Mouse (Mus musculus): Measurements from ENCODE around the gene Actrt2. TPM values are rescaled to one million over a fixed set of nuclear protein-coding genes. Genes with fewer than 3 reads are reported as not detected.
A peak's percentile ranks its signal among the peaks of the same experiment; 100 is the strongest.

The Actrt2 gene
- polyA plus RNA-seq, 1 experiment from 2014 or later = not detected

DNA sequence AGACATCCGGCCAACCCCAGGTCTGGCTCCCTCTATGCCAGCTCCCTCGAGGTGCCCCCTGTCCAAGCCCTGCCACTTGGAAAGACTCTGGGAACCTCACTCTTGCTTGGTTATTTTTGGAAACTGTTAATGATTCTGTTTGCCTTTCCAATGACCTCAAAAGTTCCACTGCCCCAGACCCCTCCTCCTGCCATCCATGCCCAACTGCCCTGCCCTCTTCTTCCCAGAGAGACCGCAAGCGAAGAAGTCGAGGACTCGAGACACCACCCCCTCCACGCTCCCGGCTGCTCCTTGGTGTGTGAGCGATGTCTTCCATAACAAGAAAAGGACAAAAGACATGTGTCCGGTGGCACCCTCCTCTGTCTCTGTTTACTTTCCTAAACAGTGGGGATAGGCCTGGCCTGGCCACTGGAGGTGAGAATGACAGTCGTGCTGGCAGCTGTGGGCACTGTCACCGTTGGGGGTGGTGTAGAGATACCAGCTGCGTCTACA, 33.3 kb upstream of the Actrt2 start:
- no peak for DNase-seq (ENCODE audit: low spot score)
- no peak for ATAC-seq (replicated peaks; ENCODE audit: low FRiP score, low read depth)
- 81% methylated on average over 13 of the region's 13 CpGs for WGBS

DNA sequence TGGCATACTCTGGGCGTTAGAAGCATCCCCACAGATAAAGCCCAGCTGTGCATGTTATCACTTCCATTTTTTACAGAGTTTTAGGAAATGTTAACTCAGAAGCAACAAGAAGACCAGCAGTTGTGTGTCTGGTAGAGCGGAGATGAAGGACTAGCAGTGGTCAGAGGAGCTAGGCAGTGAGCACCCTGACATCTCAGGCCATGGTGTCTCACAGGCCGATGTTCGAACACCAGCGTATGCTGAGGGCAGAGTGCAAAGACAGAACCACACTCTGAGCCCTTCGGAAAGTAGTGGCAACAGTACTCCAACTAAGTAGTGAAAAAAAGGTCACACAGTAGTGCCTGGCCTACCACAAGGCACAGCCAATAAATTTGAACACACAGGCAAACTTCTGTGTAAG, 32.8 kb upstream of the Actrt2 start:
- H3K4me2 ChIP-seq (ENCODE audit: low read length) = no peak overlapping the region
- H3K36me3 ChIP-seq (ENCODE audit: insufficient read depth, low read length) = no peaks in the 10 kb centered on the region
- no peaks in the 10 kb centered on the region for H3K9me3 ChIP-seq (replicated peaks; ENCODE audit: low read length)
- no peak overlapping the region for H3K9ac ChIP-seq (ENCODE audit: low read depth, low read length)
- no peak for ATAC-seq (replicated peaks; ENCODE audit: low FRiP score, low read depth)
- no peak overlapping the region for H3K27ac ChIP-seq
- TF ChIP-seq CTCF (IDR thresholded peaks at IDR 0.05; ENCODE audit: low read depth) = no peak
- H3K27me3 ChIP-seq (ENCODE audit: insufficient read depth, low read length) = no peaks in the 10 kb centered on the region
- H3K4me3 ChIP-seq (replicated peaks; ENCODE audit: low read depth, low read length) = no peak overlapping the region
- no peaks in the 10 kb centered on the region for H3K4me1 ChIP-seq (replicated peaks; ENCODE audit: insufficient read depth, low read length)
- 94% methylated on average over 6 of the region's 6 CpGs for WGBS
- DNase-seq (ENCODE audit: low spot score) = no peak

More for the DNA sequence above, 33.3 kb upstream of the Actrt2 start:
- no peak for TF ChIP-seq CTCF (IDR thresholded peaks at IDR 0.05; ENCODE audit: low read depth)
- Histone ChIP-seq H3K36me3 (ENCODE audit: insufficient read depth, low read length) (no peaks in the 10 kb centered on the region), H3K27me3 (ENCODE audit: insufficient read depth, low read length) (no peaks in the 10 kb centered on the region), H3K4me2 (ENCODE audit: low read length) (no peak overlapping the region), H3K4me3 (replicated peaks; ENCODE audit: low read depth, low read length) (no peak overlapping the region), H3K9ac (ENCODE audit: low read depth, low read length) (no peak overlapping the region), H3K27ac (no peak overlapping the region), H3K9me3 (replicated peaks; ENCODE audit: low read length) (no peaks in the 10 kb centered on the region), H3K4me1 (replicated peaks; ENCODE audit: insufficient read depth, low read length) (no peaks in the 10 kb centered on the region)

DNA sequence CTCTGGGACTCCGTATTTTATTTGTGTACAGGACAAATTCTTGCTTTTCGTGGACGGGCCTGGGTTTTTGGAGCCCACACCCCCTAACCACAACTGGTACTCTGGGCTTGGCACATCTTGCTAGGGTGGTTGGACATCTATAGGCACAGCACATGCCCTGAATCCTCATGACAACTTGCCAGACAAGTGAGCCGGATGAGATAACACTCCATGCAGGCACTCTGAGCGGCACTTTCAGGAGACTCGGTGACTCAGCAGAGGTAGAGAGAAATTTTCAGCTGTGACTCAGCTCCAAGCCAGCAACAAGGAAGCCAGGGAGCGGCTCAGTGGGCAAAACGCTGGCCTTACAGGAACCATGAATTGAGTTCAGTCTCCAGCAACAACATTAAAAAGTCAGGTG, 31.6 kb upstream of the Actrt2 start:
- DNase-seq (ENCODE audit: low spot score) = no peak
- 79% methylated on average over 8 of the region's 8 CpGs for WGBS
- H3K4me1 ChIP-seq (replicated peaks; ENCODE audit: insufficient read depth, low read length) = no peaks in the 10 kb centered on the region
- no peak for ATAC-seq (replicated peaks; ENCODE audit: low FRiP score, low read depth)
- H3K36me3 ChIP-seq (ENCODE audit: insufficient read depth, low read length) = no peaks in the 10 kb centered on the region
- H3K9ac ChIP-seq (ENCODE audit: low read depth, low read length) = no peak overlapping the region
- no peaks in the 10 kb centered on the region for H3K27me3 ChIP-seq (ENCODE audit: insufficient read depth, low read length)
- no peaks in the 10 kb centered on the region for H3K9me3 ChIP-seq (replicated peaks; ENCODE audit: low read length)
- no peak for TF ChIP-seq CTCF (IDR thresholded peaks at IDR 0.05; ENCODE audit: low read depth)
- no peak overlapping the region for H3K4me2 ChIP-seq (ENCODE audit: low read length)
- no peak overlapping the region for H3K27ac ChIP-seq
- H3K4me3 ChIP-seq (replicated peaks; ENCODE audit: low read depth, low read length) = no peak overlapping the region

DNA sequence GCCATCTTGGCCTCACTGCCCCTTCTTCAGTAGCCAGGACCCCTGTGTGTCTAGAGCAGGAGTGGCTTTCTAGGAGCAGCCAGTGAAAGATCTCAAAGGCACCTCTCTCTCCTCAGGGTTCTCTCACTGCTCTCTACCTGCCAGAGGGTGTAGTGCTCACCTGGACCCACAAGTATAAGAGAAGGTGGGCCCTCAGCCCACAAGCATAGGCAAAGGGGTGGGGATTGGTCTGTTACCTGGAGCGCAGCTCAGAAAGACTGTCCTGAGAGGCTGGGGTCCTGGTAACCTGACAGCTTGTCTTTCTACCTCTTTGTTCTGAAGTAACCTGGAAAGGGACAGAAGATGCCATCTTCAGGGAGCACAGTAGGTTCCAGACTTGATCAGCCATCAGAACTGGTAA, 31.0 kb upstream of the Actrt2 start:
- 100% methylated on average over 1 of the region's 1 CpGs for WGBS
- ATAC-seq (replicated peaks; ENCODE audit: low FRiP score, low read depth) (no peak), DNase-seq (ENCODE audit: low spot score) (no peak)
- Histone ChIP-seq H3K4me1 (replicated peaks; ENCODE audit: insufficient read depth, low read length) (no peaks in the 10 kb centered on the region), H3K27ac (no peak overlapping the region), H3K4me3 (replicated peaks; ENCODE audit: low read depth, low read length) (no peak overlapping the region), H3K9ac (ENCODE audit: low read depth, low read length) (no peak overlapping the region), H3K4me2 (ENCODE audit: low read length) (no peak overlapping the region), H3K36me3 (ENCODE audit: insufficient read depth, low read length) (no peaks in the 10 kb centered on the region), H3K27me3 (ENCODE audit: insufficient read depth, low read length) (no peaks in the 10 kb centered on the region), H3K9me3 (replicated peaks; ENCODE audit: low read length) (no peaks in the 10 kb centered on the region)
- no peak for TF ChIP-seq CTCF (IDR thresholded peaks at IDR 0.05; ENCODE audit: low read depth)

DNA sequence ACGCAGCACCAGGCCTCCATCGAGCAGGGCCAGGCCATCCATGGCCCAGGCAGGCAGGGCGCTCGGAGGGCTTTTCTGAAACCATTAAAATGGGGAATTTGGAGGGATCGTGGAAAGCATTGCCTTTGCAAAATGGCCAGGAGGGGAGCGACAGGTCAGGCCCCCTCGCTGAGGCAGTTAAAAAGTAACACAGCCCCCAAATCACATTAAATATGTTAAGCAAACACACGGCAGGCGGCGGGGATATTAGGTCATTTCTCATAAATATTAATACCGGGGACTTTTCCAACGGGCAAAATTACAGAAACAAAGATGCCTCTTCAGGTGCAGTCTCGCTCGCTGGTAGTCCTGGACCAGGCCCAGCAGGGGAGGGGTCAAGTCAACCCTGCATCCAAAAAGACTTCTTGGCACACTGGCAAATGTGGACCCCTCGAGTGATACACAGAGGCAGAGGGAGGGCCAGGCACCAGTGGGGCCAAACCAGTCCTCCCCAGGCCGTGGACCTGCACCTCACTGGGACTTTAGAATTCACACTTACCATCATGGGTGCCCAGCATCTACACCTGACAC, 30.4 kb upstream of the Actrt2 start:
- H3K27ac ChIP-seq = no peak overlapping the region
- H3K4me2 ChIP-seq (ENCODE audit: low read length) = no peak overlapping the region
- ATAC-seq (replicated peaks; ENCODE audit: low FRiP score, low read depth) = no peak
- no peaks in the 10 kb centered on the region for H3K4me1 ChIP-seq (replicated peaks; ENCODE audit: insufficient read depth, low read length)
- no peaks in the 10 kb centered on the region for H3K27me3 ChIP-seq (ENCODE audit: insufficient read depth, low read length)
- no peaks in the 10 kb centered on the region for H3K36me3 ChIP-seq (ENCODE audit: insufficient read depth, low read length)
- TF ChIP-seq CTCF (IDR thresholded peaks at IDR 0.05; ENCODE audit: low read depth) = no peak
- DNase-seq (ENCODE audit: low spot score) = no peak
- H3K9ac ChIP-seq (ENCODE audit: low read depth, low read length) = no peak overlapping the region
- H3K4me3 ChIP-seq (replicated peaks; ENCODE audit: low read depth, low read length) = no peak overlapping the region
- H3K9me3 ChIP-seq (replicated peaks; ENCODE audit: low read length) = no peaks in the 10 kb centered on the region
- 70% methylated on average over 16 of the region's 16 CpGs for WGBS

DNA sequence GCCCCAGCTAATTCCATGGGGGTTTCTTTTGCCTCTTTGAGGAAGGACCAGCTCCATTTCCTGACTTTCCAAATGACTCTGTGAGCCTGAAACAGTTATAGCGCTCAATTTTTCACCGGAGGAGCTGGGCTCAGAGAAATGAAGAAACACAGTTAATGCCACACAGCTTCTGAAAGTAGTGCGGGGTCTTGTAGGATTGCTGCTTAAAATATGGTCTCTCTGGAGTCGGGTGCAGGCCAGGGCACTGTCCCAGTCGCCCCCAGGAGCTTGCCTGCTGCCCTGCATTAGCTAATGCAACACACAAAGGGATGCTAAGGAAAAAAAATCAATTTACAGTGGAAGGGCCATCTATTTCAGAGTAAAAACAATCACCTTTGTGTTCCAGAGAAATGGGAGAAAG, 29.8 kb upstream of the Actrt2 start:
- no peak overlapping the region for H3K4me3 ChIP-seq (replicated peaks; ENCODE audit: low read depth, low read length)
- no peaks in the 10 kb centered on the region for H3K27me3 ChIP-seq (ENCODE audit: insufficient read depth, low read length)
- H3K4me2 ChIP-seq (ENCODE audit: low read length) = no peak overlapping the region
- WGBS = 80% methylated on average over 5 of the region's 5 CpGs
- no peak overlapping the region for H3K9ac ChIP-seq (ENCODE audit: low read depth, low read length)
- DNase-seq (ENCODE audit: low spot score) = no peak
- H3K27ac ChIP-seq = no peak overlapping the region
- no peak for TF ChIP-seq CTCF (IDR thresholded peaks at IDR 0.05; ENCODE audit: low read depth)
- no peaks in the 10 kb centered on the region for H3K9me3 ChIP-seq (replicated peaks; ENCODE audit: low read length)
- no peaks in the 10 kb centered on the region for H3K4me1 ChIP-seq (replicated peaks; ENCODE audit: insufficient read depth, low read length)
- H3K36me3 ChIP-seq (ENCODE audit: insufficient read depth, low read length) = no peaks in the 10 kb centered on the region
- no peak for ATAC-seq (replicated peaks; ENCODE audit: low FRiP score, low read depth)

DNA sequence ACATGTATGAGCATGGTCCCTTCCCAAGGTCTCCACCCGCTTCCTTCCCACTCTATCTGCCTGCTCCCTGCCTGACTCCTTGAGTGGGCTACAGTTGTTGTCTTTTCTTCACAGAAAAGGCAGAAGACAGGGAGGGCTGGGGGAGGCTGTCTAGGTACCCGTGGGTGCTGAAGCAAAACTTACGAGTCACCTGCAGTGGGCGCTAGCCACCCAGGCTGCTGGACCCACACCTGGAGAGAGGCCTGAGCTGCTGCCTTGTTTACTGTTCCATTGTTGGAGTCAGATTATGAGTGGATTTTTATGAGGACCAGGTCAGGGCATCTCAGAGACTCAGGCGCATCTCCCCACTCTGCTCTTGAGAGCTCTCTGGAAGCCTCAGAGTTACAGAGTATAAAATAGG, 28.9 kb upstream of the Actrt2 start:
- WGBS = 64% methylated on average over 5 of the region's 5 CpGs
- H3K9ac ChIP-seq (ENCODE audit: low read depth, low read length) = no peak overlapping the region
- H3K36me3 ChIP-seq (ENCODE audit: insufficient read depth, low read length) = no peaks in the 10 kb centered on the region
- DNase-seq (ENCODE audit: low spot score) (no peak), ATAC-seq (replicated peaks; ENCODE audit: low FRiP score, low read depth) (no peak)
- no peak overlapping the region for H3K4me2 ChIP-seq (ENCODE audit: low read length)
- H3K27ac ChIP-seq = no peak overlapping the region
- TF ChIP-seq CTCF (IDR thresholded peaks at IDR 0.05; ENCODE audit: low read depth) = peak; percentile 43; the same call in 1 of the 2 replicates
- H3K4me1 ChIP-seq (replicated peaks; ENCODE audit: insufficient read depth, low read length) = no peaks in the 10 kb centered on the region
- no peaks in the 10 kb centered on the region for H3K9me3 ChIP-seq (replicated peaks; ENCODE audit: low read length)
- H3K27me3 ChIP-seq (ENCODE audit: insufficient read depth, low read length) = no peaks in the 10 kb centered on the region
- H3K4me3 ChIP-seq (replicated peaks; ENCODE audit: low read depth, low read length) = no peak overlapping the region

All from kidney, postnatal 0 days (tissue).